Mouse (Mus musculus): Measurements from ENCODE around the gene Cbx8.

- TF ChIP-seq POLR2A (IDR thresholded peaks at IDR 0.05; ENCODE audit: borderline replicate concordance, extremely low read depth, low read depth, low read length) (no peak), CTCF (IDR thresholded peaks at IDR 0.05; ENCODE audit: insufficient read depth, low read length) (no peak)
Measured at GRCm38 (mm10) chr11:119053738-119054350, 13.1 kb upstream of the Cbx8 start.
